Mouse (Mus musculus) stomach, postnatal 0 days (tissue): ENCODE results near the gene Mfsd5. TPM values are rescaled to one million over a fixed set of nuclear protein-coding genes. Genes with fewer than 3 reads are reported as not detected.
A peak's percentile ranks its signal among the peaks of the same experiment; 100 is the strongest.

Experiments
- ATAC-seq: fragments of 200-750 bp; cut with Nextera tagmentation; 2 replicates; pipeline ENCODE4 v1.8.0; 2017; ENCODE audit not compliant: low FRiP score, low TSS enrichment
- DNase-seq: peaks from one replicate; pipeline ENCODE4 v3.0.0-alpha.2; 2016; ENCODE audit warnings: low spot score
- H3K27ac ChIP-seq: fragments of 300-500 bp; sonication (generic); replicated peaks from 2 replicates; pipeline ENCODE4 v1.5.1; 2014; ENCODE audit warnings: mild to moderate bottlenecking, control low read depth
- H3K27me3 ChIP-seq: fragments of 300-500 bp; sonication (generic); 2 replicates; pipeline ENCODE4 v1.6.1; 2014; ENCODE audit warnings: low read length; ENCODE audit not compliant: control insufficient read depth, insufficient read depth
- H3K36me3 ChIP-seq: fragments of 300-500 bp; sonication (generic); 2 replicates; pipeline ENCODE4 v1.6.1; 2014; ENCODE audit warnings: low read length, mixed read lengths; ENCODE audit not compliant: control insufficient read depth, insufficient read depth
- H3K4me1 ChIP-seq: fragments of 300-500 bp; sonication (generic); replicated peaks from 2 replicates; pipeline ENCODE4 v1.6.1; 2014; ENCODE audit warnings: antibody characterized with exemption; ENCODE audit not compliant: control insufficient read depth, insufficient read depth
- H3K4me2 ChIP-seq: fragments of 300-500 bp; sonication (generic); replicated peaks from 2 replicates; pipeline ENCODE4 v1.6.1; 2014; ENCODE audit warnings: low read depth, mild to moderate bottlenecking, control low read depth, moderate library complexity
- H3K4me3 ChIP-seq: fragments of 300-500 bp; sonication (generic); 2 replicates; pipeline ENCODE4 v1.5.1; 2014; ENCODE audit warnings: low read depth, low read length, control low read depth
- H3K9ac ChIP-seq: fragments of 300-500 bp; sonication (generic); 2 replicates; pipeline ENCODE4 v1.6.1; 2014; ENCODE audit warnings: mild to moderate bottlenecking, low read length, control low read depth, mixed read lengths
- H3K9me3 ChIP-seq: fragments of 300-500 bp; sonication (generic); 2 replicates; pipeline ENCODE4 v1.6.1; 2016; ENCODE audit warnings: low read length; ENCODE audit not compliant: control insufficient read depth
- CTCF ChIP-seq: IDR thresholded peaks from 2 replicates; pipeline ENCODE4 v1.5.1; 2016; ENCODE audit warnings: antibody characterized with exemption, low read depth, mild to moderate bottlenecking, moderate library complexity
- EP300 ChIP-seq: optimal IDR thresholded peaks from 2 replicates; pipeline ENCODE3; 2016; ENCODE audit warnings: antibody characterized with exemption
- WGBS: fragments of 180-500 bp; shearing (Covaris S2); extraction: QIAGEN DNeasy Blood & Tissue Kit; methylation state at CpG from one replicate; pipeline ENCODE4 v1.1.7; 2014; 5-methylcytosine and 5-hydroxymethylcytosine counted together
- polyA plus RNA-seq: library from polyadenylated mRNA; unstranded; fragments of >200 nt; fragmentation: Nextera tagmentation; extraction: Ambion mirVana; gene quantifications from 2 replicates; pipeline ENCODE4 v1.2.1, GENCODE M21; 2015

Gene Mfsd5
- polyA plus RNA-seq, 1 experiment from 2014 or later, result 81.6 TPM

DNA sequence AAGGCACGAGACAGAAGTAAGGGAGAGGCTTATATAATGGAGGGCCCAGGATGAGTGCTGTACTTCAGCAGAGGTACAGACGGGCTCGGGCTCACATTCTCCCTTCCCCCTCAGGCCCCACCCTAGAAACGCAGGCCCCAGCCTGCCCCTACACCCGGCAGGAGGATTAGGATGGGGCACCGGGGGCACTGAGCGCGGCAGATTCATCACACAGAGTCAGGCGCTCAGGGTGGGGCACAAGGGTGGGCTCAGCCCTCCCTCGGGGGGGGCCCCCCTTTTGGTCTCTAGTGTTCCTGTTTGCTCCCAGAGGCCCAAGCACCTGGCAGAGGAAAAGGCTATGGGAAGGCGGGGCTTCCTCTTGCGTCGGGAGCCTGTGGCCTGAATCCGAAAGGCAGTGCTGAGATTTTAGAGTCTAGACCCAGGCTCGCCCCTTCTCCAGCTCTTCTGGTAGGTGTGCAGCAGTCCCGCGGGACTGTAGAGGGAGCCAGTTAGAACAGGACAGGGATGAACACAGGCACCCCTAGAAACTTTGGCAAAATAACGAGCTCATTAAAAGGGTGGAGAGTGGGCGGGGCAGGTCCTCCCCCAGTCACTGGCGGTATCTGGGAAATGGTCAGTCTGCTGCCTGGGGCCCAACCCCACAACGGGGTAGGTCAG, 43.8 kb upstream of the Mfsd5 start:
- DNase-seq (peak; percentile 80), ATAC-seq (peak; percentile 77)
- Histone ChIP-seq H3K9me3 (no peaks in the 10 kb centered on the region), H3K36me3 (peaks cover 6% of the 10 kb centered on the region; the same call in 1 of the 2 replicates), H3K4me2 (peak overlapping the region; percentile 37), H3K27ac (peak overlapping the region; percentile 69), H3K4me1 (no peaks in the 10 kb centered on the region), H3K27me3 (no peaks in the 10 kb centered on the region), H3K4me3 (peak overlapping the region; percentile 8), H3K9ac (peak overlapping the region; percentile 31; the same call in 1 of the 2 replicates)
- WGBS, result 14% methylated on average over 20 of the region's 21 CpGs
- peak; percentile 44 for TF ChIP-seq CTCF
- peak; percentile 81 for TF ChIP-seq EP300

GRCm38 (mm10) chr15:102238543-102239259, 40.6 kb upstream of the Mfsd5 start:
- ATAC-seq, result no peak
- 86% methylated on average over 14 of the region's 14 CpGs for WGBS
- Histone ChIP-seq H3K4me3 (no peak overlapping the region), H3K4me2 (no peak overlapping the region), H3K4me1 (peaks cover 9% of the 10 kb centered on the region), H3K36me3 (peaks cover 9% of the 10 kb centered on the region; the same call in 1 of the 2 replicates), H3K27me3 (no peaks in the 10 kb centered on the region), H3K9ac (no peak overlapping the region), H3K9me3 (no peaks in the 10 kb centered on the region), H3K27ac (no peak overlapping the region; the same call in 1 of the 2 replicates)
- no peak for TF ChIP-seq EP300
- TF ChIP-seq CTCF, result no peak
- DNase-seq, result no peak

GRCm38 (mm10) chr15:102239260-102239590, 40.0 kb upstream of the Mfsd5 start:
- H3K9me3 ChIP-seq, result no peaks in the 10 kb centered on the region
- no peak overlapping the region for H3K4me2 ChIP-seq
- TF ChIP-seq EP300 (no peak), CTCF (peak; percentile 88)
- no peak for ATAC-seq
- no peak overlapping the region for H3K9ac ChIP-seq
- peaks cover 10% of the 10 kb centered on the region for H3K4me1 ChIP-seq
- no peaks in the 10 kb centered on the region for H3K27me3 ChIP-seq
- H3K36me3 ChIP-seq, result peaks cover 9% of the 10 kb centered on the region; the same call in 1 of the 2 replicates
- 12% methylated on average over 9 of the region's 9 CpGs for WGBS
- H3K27ac ChIP-seq, result no peak overlapping the region; the same call in 1 of the 2 replicates
- H3K4me3 ChIP-seq, result no peak overlapping the region
- DNase-seq, result peak; percentile 83

DNA sequence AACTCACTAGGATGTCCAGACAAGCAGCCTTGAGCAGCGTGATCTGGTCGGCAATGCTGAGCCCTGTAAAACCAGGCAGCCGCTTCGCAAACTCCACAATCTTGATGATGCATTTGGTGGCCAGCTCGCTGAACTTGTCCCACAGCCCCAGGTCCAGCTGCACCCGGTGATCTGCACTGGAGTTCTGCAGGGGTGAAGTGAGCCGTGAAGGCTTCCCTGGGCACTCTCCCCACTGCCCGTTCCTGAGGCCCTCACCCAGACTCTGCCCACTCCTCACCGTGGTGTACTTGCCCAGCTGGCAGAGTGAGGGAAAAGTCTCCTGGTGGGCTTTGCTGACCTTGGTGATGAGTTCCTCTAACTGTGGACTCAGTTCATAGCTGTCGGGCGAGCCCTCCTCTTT, 39.4 kb upstream of the Mfsd5 start:
- no peak for TF ChIP-seq CTCF
- no peak for TF ChIP-seq EP300

GRCm38 (mm10) chr15:102240607-102241006, 38.6 kb upstream of the Mfsd5 start:
- Histone ChIP-seq H3K9ac (no peak overlapping the region), H3K4me1 (peaks cover 10% of the 10 kb centered on the region), H3K27me3 (no peaks in the 10 kb centered on the region), H3K9me3 (no peaks in the 10 kb centered on the region), H3K4me2 (no peak overlapping the region), H3K36me3 (peaks cover 9% of the 10 kb centered on the region; the same call in 1 of the 2 replicates), H3K27ac (no peak overlapping the region), H3K4me3 (no peak overlapping the region)
- no peak for TF ChIP-seq EP300
- no peak for TF ChIP-seq CTCF
- DNase-seq, result no peak
- ATAC-seq, result no peak
- WGBS, result 80% methylated on average over 4 of the region's 4 CpGs

More for the DNA sequence above, 39.4 kb upstream of the Mfsd5 start:
- ATAC-seq, result no peak
- Histone ChIP-seq H3K4me2 (no peak overlapping the region), H3K4me1 (peaks cover 10% of the 10 kb centered on the region), H3K36me3 (peaks cover 9% of the 10 kb centered on the region; the same call in 1 of the 2 replicates), H3K9ac (no peak overlapping the region), H3K9me3 (no peaks in the 10 kb centered on the region), H3K27me3 (no peaks in the 10 kb centered on the region), H3K27ac (no peak overlapping the region), H3K4me3 (no peak overlapping the region)
- DNase-seq, result no peak
- 72% methylated on average over 11 of the region's 11 CpGs for WGBS
